Mouse (Mus musculus) small intestine, adult 2 months (tissue): ENCODE data around the gene Mettl15.

Experiments used
- CTCF ChIP-seq: fragments of 200-500 bp; IDR thresholded peaks from 2 replicates; pipeline ENCODE4 v1.5.1; 2012; ENCODE audit warnings: low read depth, mild to moderate bottlenecking, control low read depth, inconsistent platforms, low read length, moderate library complexity, mixed read lengths; ENCODE audit not compliant: insufficient replicate concordance, insufficient read length; ENCODE audit errors: extremely low read depth
- POLR2A ChIP-seq: fragments of 200-500 bp; IDR thresholded peaks from 2 replicates; pipeline ENCODE4 v1.6.1; 2012; ENCODE audit warnings: low read depth, mild to moderate bottlenecking, control low read depth, inconsistent platforms, low read length, moderate library complexity

DNA sequence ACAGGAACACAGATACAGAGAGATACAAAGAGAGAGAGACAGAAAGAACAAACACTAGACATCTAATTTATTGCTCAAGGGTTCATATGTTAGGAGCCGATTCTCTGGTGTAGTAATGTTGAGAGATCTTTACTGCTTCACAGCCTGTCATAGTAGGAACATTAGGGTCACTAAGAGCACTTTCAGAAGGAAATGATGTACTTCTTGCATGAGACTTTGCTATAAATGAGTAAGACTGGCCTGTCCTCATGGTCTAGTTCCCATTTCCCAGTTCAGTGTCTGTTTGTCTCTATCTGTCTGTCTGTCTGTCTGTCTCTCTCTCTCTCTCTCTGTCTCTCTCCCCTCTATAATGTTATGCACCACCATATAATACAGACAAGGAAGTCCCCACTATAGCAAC, 7.5 kb downstream of the Mettl15 start:
- TF ChIP-seq CTCF (no peak), POLR2A (no peak)
